In the genomic region with DNA sequence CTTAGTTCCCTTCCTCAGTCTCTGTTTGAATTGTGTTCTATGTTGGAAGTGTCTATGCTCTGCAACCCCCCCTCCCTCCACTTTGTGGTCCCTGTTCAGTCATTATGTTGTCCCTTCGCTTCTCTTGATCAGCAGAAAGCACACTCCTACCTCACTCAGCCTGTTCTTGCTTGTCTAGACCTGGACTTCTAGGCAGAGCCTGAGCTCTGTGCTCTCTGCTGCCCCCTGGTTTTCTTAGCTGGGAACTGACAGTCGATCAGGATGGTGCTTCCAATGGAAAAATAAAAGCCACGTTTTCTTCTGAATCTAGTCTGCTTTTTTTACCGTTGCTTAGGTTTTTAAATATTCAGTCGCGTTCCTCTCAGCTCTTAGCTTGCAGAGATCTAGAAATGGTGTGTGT, we compare ENCODE assay signal across 9 mouse cellular contexts. TPM values are rescaled to one million over a fixed set of nuclear protein-coding genes. Genes with fewer than 3 reads are reported as not detected.
DNase-seq lines count a peak whose midpoint lies in the region; ATAC-seq and TF ChIP-seq lines count a peak whose summit lies in the region.
"Had no signal": no experiment of that assay in that cellular context is flagged by ENCODE, and none has a peak within 500 bp of the region (broad histone marks: within the 10 kb centered on the region; RNA-seq: fewer than 3 reads in every experiment).

No protein-coding gene starts in this region.

- TF ChIP-seq POLR2A in kidney, adult 2 months (IDR thresholded peaks at IDR 0.05; ENCODE audit: low read depth, low read length) = no peak

- peak; percentile 92 for TF ChIP-seq CTCF in kidney, adult 2 months (conservative IDR thresholded peaks at IDR 0.05; ENCODE audit: insufficient read depth, insufficient read length, low read depth, low read length)

- no peaks in the 10 kb centered on the region for H3K9me3 ChIP-seq in liver, embryonic 12.5 days (replicated peaks)
- H3K9me3 ChIP-seq in limb, embryonic 10.5 days (replicated peaks) = no peaks in the 10 kb centered on the region
- H3K9me3 ChIP-seq in stomach, embryonic 15.5 days = no peaks in the 10 kb centered on the region
- H3K9me3 ChIP-seq: neural tube, embryonic 12.5 days had no signal

- H3K4me1 ChIP-seq in liver, embryonic 12.5 days = no peaks in the 10 kb centered on the region
- no peaks in the 10 kb centered on the region for H3K4me1 ChIP-seq in kidney, adult 2 months (ENCODE audit: control insufficient read depth, insufficient read depth, low read length)
- peaks cover 9% of the 10 kb centered on the region for H3K4me1 ChIP-seq in limb, embryonic 10.5 days
- no peaks in the 10 kb centered on the region for H3K4me1 ChIP-seq in stomach, embryonic 15.5 days
- H3K4me1 ChIP-seq: neural tube, embryonic 12.5 days had no signal

- no peak for ATAC-seq in liver, embryonic 12.5 days
- peak; percentile 88 for ATAC-seq in monocyte, adult 5-6 weeks (replicated peaks; ENCODE audit: insufficient number of reproducible peaks, low FRiP score, low TSS enrichment, poor library complexity, severe bottlenecking)
- ATAC-seq in stomach, embryonic 15.5 days (ENCODE audit: insufficient read depth, low FRiP score, low read depth) = peak; percentile 65; the same call in 1 of the 2 replicates

- no peak overlapping the region for H3K4me3 ChIP-seq in liver, embryonic 12.5 days
- H3K4me3 ChIP-seq in kidney, adult 2 months (ENCODE audit: insufficient read depth, low read depth, low read length) = no peak overlapping the region
- H3K4me3 ChIP-seq in limb, embryonic 10.5 days = no peak overlapping the region
- no peak overlapping the region for H3K4me3 ChIP-seq in stomach, embryonic 15.5 days (replicated peaks)
- H3K4me3 ChIP-seq: neural tube, embryonic 12.5 days had no signal

- peaks cover 14% of the 10 kb centered on the region for H3K27me3 ChIP-seq in liver, embryonic 12.5 days (replicated peaks)
- no peaks in the 10 kb centered on the region for H3K27me3 ChIP-seq in kidney, adult 2 months (replicated peaks; ENCODE audit: control insufficient read depth, insufficient read depth, low read length)
- H3K27me3 ChIP-seq in limb, embryonic 10.5 days (ENCODE audit: low read depth, poor library complexity, severe bottlenecking) = no peaks in the 10 kb centered on the region
- H3K27me3 ChIP-seq in stomach, embryonic 15.5 days (replicated peaks) = no peaks in the 10 kb centered on the region

- 7% methylated on average over 6 of the region's 6 CpGs for WGBS in liver, embryonic 12.5 days (ENCODE audit: insufficient replicate concordance)
- 5% methylated on average over 6 of the region's 6 CpGs for WGBS in kidney, adult 2 months
- 21% methylated on average over 6 of the region's 6 CpGs for WGBS in limb, embryonic 10.5 days
- WGBS in stomach, embryonic 15.5 days = 7% methylated on average over 6 of the region's 6 CpGs

- DNase-seq in liver = peak; percentile 70
- DNase-seq in cerebellum, postnatal 25 days = peak; percentile 84 to 89
- DNase-seq in frontal cortex, postnatal 36 days (ENCODE audit: low spot score in 2 of 2) = peak; percentile 82 to 88
- DNase-seq in kidney, adult 2 months = peak; percentile 81
- peak; percentile 76 for DNase-seq in limb, embryonic 10.5 days (ENCODE audit: low spot score)

- no peak overlapping the region for H3K27ac ChIP-seq in liver, embryonic 12.5 days
- H3K27ac ChIP-seq in kidney, adult 2 months (ENCODE audit: insufficient read depth, low read depth, low read length) = no peak overlapping the region
- no peak overlapping the region for H3K27ac ChIP-seq in limb, embryonic 10.5 days
- H3K27ac ChIP-seq in stomach, embryonic 15.5 days = no peak overlapping the region
- H3K27ac ChIP-seq: neural tube, embryonic 12.5 days had no signal

- peaks cover 14% of the 10 kb centered on the region for H3K36me3 ChIP-seq in liver, embryonic 12.5 days
- no peaks in the 10 kb centered on the region for H3K36me3 ChIP-seq in kidney, adult 2 months (ENCODE audit: control insufficient read depth, insufficient read depth, low read length)
- H3K36me3 ChIP-seq in limb, embryonic 10.5 days = peaks cover 16% of the 10 kb centered on the region
- H3K36me3 ChIP-seq in stomach, embryonic 15.5 days = no peaks in the 10 kb centered on the region

- H3K4me2 ChIP-seq in liver, embryonic 12.5 days = no peak overlapping the region
- no peak overlapping the region for H3K4me2 ChIP-seq in stomach, embryonic 15.5 days
- H3K4me2 ChIP-seq: neural tube, embryonic 12.5 days had no signal

- H3K9ac ChIP-seq in liver, embryonic 12.5 days = no peak overlapping the region
- no peak overlapping the region for H3K9ac ChIP-seq in stomach, embryonic 15.5 days
- H3K9ac ChIP-seq: neural tube, embryonic 12.5 days had no signal

RNA-seq across cellular contexts. Expression of gene Psors1c2, which starts 1.3 kb away (rescaled TPM):
- polyA plus RNA-seq in liver, embryonic 12.5 days (2016; fragmentation: Nextera tagmentation; extraction: Ambion mirVana) = 0.14 and 0.22 TPM in 2 replicates
- polyA plus RNA-seq in kidney, adult 2 months (2012; rRNA removed) = 0.19 and 0.38 TPM in 2 replicates
- polyA plus RNA-seq in limb, embryonic 10.5 days (2016; fragmentation: Nextera tagmentation; extraction: Ambion mirVana) = 1.4 TPM in 2 replicates
- not detected in 3 replicates for total RNA-seq in monocyte, adult 5-6 weeks (2017)
- polyA plus RNA-seq in stomach, embryonic 15.5 days (2015; fragmentation: Nextera tagmentation; extraction: Ambion mirVana) = 0.74 and 1.0 TPM in 2 replicates

RNA-seq across cellular contexts. Expression of gene Cchcr1, which starts 17.4 kb away (rescaled TPM):
- polyA plus RNA-seq in liver, embryonic 12.5 days (2016; fragmentation: Nextera tagmentation; extraction: Ambion mirVana) = 10.4 and 14.1 TPM in 2 replicates
- polyA plus RNA-seq in kidney, adult 2 months (2012; rRNA removed) = 6.9 and 7.5 TPM in 2 replicates
- polyA plus RNA-seq in limb, embryonic 10.5 days (2016; fragmentation: Nextera tagmentation; extraction: Ambion mirVana) = 24.9 and 25.5 TPM in 2 replicates
- total RNA-seq in monocyte, adult 5-6 weeks (2017) = 1.7 to 6.7 TPM (median 2.5 TPM) in 3 replicates
- polyA plus RNA-seq in stomach, embryonic 15.5 days (2015; fragmentation: Nextera tagmentation; extraction: Ambion mirVana) = 19.7 and 20.1 TPM in 2 replicates

RNA-seq across cellular contexts. Expression of gene Cdsn, which starts 17.6 kb away (rescaled TPM):
- polyA plus RNA-seq in liver, embryonic 12.5 days (2016; fragmentation: Nextera tagmentation; extraction: Ambion mirVana) = not detected in 2 replicates
- polyA plus RNA-seq in kidney, adult 2 months (2012; rRNA removed) = 0.67 and 1.3 TPM in 2 replicates
- polyA plus RNA-seq in limb, embryonic 10.5 days (2016; fragmentation: Nextera tagmentation; extraction: Ambion mirVana) = not detected in 2 replicates
- total RNA-seq in monocyte, adult 5-6 weeks (2017) = not detected in 3 replicates
- polyA plus RNA-seq in stomach, embryonic 15.5 days (2015; fragmentation: Nextera tagmentation; extraction: Ambion mirVana) = 0.31 and 2.1 TPM in 2 replicates
- polyA plus RNA-seq: neural tube, embryonic 12.5 days had no signal

RNA-seq across cellular contexts. Expression of gene Tcf19, which starts 17.7 kb away (rescaled TPM):
- polyA plus RNA-seq in liver, embryonic 12.5 days (2016; fragmentation: Nextera tagmentation; extraction: Ambion mirVana) = 42.2 and 42.4 TPM in 2 replicates
- 5.6 and 6.0 TPM in 2 replicates for polyA plus RNA-seq in kidney, adult 2 months (2012; rRNA removed)
- 38.8 and 52.0 TPM in 2 replicates for polyA plus RNA-seq in limb, embryonic 10.5 days (2016; fragmentation: Nextera tagmentation; extraction: Ambion mirVana)
- total RNA-seq in monocyte, adult 5-6 weeks (2017) = 0.29 to 3.3 TPM (median 2.4 TPM) in 3 replicates
- polyA plus RNA-seq in stomach, embryonic 15.5 days (2015; fragmentation: Nextera tagmentation; extraction: Ambion mirVana) = 76.2 and 78.4 TPM in 2 replicates

RNA-seq across cellular contexts. Expression of gene Pou5f1, which starts 28.5 kb away (rescaled TPM):
- not detected in 2 replicates for polyA plus RNA-seq in liver, embryonic 12.5 days (2016; fragmentation: Nextera tagmentation; extraction: Ambion mirVana)
- polyA plus RNA-seq in kidney, adult 2 months (2012; rRNA removed) = not detected in 2 replicates
- polyA plus RNA-seq in limb, embryonic 10.5 days (2016; fragmentation: Nextera tagmentation; extraction: Ambion mirVana) = not detected in 2 replicates
- total RNA-seq in monocyte, adult 5-6 weeks (2017) = 0.58 TPM in 1 of 3 replicates, not detected in the others
- polyA plus RNA-seq in stomach, embryonic 15.5 days (2015; fragmentation: Nextera tagmentation; extraction: Ambion mirVana) = 0.13 TPM in 1 of 2 replicates, not detected in the other
- polyA plus RNA-seq: neural tube, embryonic 12.5 days had no signal
